Mouse (Mus musculus) spleen, postnatal 10 days (tissue): ENCODE measurements around the gene Kndc1.

Experiments
- DNase-seq, 2 experiments: peaks; one replicate each; pipeline ENCODE4 v3.0.0; 2021 to 2022; ENCODE audit warnings: low spot score in 2 of 2

The Kndc1 gene

DNA sequence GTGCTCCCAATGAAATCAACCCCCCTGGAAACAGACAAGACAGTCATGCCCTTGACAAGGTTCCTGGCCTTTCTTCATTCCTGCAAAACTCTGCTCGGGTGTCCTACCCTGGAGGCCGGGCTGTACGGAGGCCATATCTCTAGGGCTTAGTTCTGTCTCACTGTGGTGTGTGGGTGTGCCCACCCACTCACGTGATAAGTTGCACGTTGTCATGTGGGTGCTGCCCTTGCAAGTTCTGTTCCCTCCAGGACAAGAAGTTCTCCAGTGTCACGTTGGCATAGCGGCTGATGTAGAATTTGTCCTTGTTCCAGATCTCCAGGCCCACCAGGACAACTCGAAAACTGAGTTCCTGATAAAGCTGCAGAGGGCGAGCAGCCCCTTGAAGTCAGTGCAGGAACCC lies 93.8 kb downstream of the Kndc1 start:
- no peak for DNase-seq

DNA sequence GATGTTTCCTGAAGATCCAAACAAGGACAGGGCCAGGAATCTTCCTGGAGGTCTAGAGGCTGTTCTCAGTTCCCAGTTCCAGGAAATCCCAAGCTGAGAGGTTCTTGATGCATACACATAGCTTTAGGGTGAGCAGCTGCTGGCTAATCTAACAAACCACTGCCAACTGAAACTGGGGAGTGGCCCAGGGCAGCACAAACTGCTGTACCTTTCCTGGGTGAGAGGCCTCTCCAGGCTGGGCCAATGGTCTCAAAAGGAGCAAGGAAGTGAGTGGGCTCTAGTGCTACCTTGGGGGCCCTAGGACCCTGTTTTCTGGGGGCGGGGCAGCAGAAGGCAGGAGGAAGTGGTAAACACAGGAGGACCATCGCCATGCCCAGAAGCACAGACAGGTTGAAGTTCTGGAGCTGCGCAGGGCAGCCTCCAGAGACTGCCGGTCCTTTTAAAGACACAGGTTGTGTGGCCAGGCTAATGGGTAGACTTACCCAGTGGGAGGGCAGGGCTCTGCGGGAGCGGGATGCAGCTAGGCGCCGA lies 96.4 kb downstream of the Kndc1 start:
- DNase-seq, result peak in 1 of 2 experiments; percentile 14
